Mouse (Mus musculus): ENCODE measurements around the gene Ttc13. TPM values are rescaled to one million over a fixed set of nuclear protein-coding genes. Genes with fewer than 3 reads are reported as not detected.

The Ttc13 gene
- polyA plus RNA-seq, 1 experiment from 2014 or later, result 52.5 TPM

DNA sequence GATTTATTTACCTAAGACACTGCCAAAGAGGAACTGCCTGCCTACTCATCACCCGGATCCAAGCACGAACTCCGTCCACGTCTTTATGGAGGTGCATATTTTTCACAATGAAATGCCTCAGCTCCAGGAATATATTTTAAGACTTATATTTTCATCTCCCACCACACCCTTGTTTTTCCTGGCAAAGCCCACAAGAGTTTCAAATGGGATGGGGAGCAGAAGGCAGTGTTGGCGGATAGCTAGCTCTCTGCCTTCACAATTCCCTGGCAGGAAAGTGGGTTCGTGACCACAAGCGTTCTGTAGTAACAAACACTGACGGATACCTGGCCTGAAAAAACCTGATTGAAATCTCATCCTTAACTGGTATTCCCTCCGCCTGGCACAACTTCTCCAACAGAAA is 60.0 kb downstream of the Ttc13 start:
- ATAC-seq (ENCODE audit: insufficient read depth) (no peak), DNase-seq (peak; percentile 21)
- Histone ChIP-seq H3K27me3 (ENCODE audit: insufficient read depth, low read length) (no peaks in the 10 kb centered on the region), H3K27ac (ENCODE audit: low read depth) (peak overlapping the region; percentile 89; the same call in 1 of the 2 replicates), H3K4me3 (ENCODE audit: low read depth, low read length) (peak overlapping the region; percentile 85), H3K9me3 (ENCODE audit: low read depth, low read length) (no peaks in the 10 kb centered on the region), H3K4me1 (ENCODE audit: insufficient read depth) (peaks cover 27% of the 10 kb centered on the region), H3K9ac (peak overlapping the region; percentile 89), H3K36me3 (ENCODE audit: insufficient read depth) (0 out of 2 replicates have a peak, but pooled peaks cover under 1% of the 10 kb centered on the region), H3K4me2 (peak overlapping the region; percentile 89)
- TF ChIP-seq CTCF (IDR thresholded peaks at IDR 0.05; ENCODE audit: low read depth), result no peak
- 11% methylated on average over 9 of the region's 9 CpGs for WGBS

DNA sequence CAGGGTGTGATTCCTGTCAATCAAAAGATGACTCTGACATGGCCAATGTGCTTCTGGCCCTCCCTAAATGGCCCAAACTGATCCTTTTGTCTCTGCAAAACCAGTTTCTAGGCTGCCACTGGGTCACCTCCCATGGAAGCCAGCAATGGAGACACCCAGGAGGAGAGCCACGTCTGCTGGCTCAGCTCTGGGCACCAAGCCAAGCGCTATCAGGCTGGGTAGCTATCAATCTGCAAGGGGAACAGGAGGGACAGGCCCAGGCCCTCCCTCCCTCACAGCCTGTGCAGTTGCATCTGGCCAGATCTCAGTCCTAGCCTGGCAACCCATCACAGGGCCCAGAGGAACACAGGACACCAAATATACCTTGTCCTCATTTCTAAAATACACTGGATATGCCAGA is 63.4 kb downstream of the Ttc13 start:
- H3K27me3 ChIP-seq (ENCODE audit: insufficient read depth, low read length), result no peaks in the 10 kb centered on the region
- peak overlapping the region; percentile 69; the same call in 1 of the 2 replicates for H3K27ac ChIP-seq (ENCODE audit: low read depth)
- WGBS, result 13% methylated on average over 2 of the region's 2 CpGs
- ATAC-seq (ENCODE audit: insufficient read depth), result peak; percentile 58
- peak overlapping the region; percentile 5; the same call in 1 of the 2 replicates for H3K4me2 ChIP-seq
- H3K4me3 ChIP-seq (ENCODE audit: low read depth, low read length), result no peak overlapping the region
- peaks cover 16% of the 10 kb centered on the region for H3K36me3 ChIP-seq (ENCODE audit: insufficient read depth)
- peaks cover 32% of the 10 kb centered on the region for H3K4me1 ChIP-seq (ENCODE audit: insufficient read depth)
- no peak overlapping the region for H3K9ac ChIP-seq
- TF ChIP-seq CTCF (IDR thresholded peaks at IDR 0.05; ENCODE audit: low read depth), result no peak
- no peaks in the 10 kb centered on the region for H3K9me3 ChIP-seq (ENCODE audit: low read depth, low read length)
- peak; percentile 74 for DNase-seq

DNA sequence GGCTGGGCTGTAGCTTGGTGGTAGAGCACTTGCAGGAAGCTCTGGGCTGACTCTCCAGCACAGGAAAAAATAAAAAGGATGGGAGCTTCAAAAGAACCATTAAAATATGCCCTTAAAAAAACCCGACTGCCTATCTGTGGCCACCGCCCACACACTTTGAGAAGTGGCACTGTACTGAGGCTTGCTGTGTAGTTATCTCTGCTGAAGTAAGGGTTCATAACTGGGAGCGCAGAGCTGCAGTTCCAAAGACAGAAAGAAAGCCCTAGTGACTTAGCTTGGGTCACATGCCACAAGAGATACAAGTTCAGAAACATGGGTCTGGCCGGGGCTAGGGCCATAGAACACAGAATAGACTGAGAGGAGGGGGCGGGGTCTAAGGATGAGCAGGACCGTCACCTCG is 63.8 kb downstream of the Ttc13 start:
- H3K36me3 ChIP-seq (ENCODE audit: insufficient read depth), result peaks cover 16% of the 10 kb centered on the region
- peaks cover 36% of the 10 kb centered on the region for H3K4me1 ChIP-seq (ENCODE audit: insufficient read depth)
- H3K4me2 ChIP-seq, result 0 out of 2 replicates have a peak overlapping the region, but pooled peaks have one; percentile 5
- DNase-seq, result no peak
- H3K9me3 ChIP-seq (ENCODE audit: low read depth, low read length), result no peaks in the 10 kb centered on the region
- peak overlapping the region; percentile 69 for H3K27ac ChIP-seq (ENCODE audit: low read depth)
- WGBS, result 65% methylated on average over 7 of the region's 7 CpGs
- ATAC-seq (ENCODE audit: insufficient read depth), result no peak; the same call in 1 of the 2 replicates
- H3K4me3 ChIP-seq (ENCODE audit: low read depth, low read length), result no peak overlapping the region
- TF ChIP-seq CTCF (IDR thresholded peaks at IDR 0.05; ENCODE audit: low read depth), result no peak
- no peak overlapping the region for H3K9ac ChIP-seq
- H3K27me3 ChIP-seq (ENCODE audit: insufficient read depth, low read length), result no peaks in the 10 kb centered on the region

DNA sequence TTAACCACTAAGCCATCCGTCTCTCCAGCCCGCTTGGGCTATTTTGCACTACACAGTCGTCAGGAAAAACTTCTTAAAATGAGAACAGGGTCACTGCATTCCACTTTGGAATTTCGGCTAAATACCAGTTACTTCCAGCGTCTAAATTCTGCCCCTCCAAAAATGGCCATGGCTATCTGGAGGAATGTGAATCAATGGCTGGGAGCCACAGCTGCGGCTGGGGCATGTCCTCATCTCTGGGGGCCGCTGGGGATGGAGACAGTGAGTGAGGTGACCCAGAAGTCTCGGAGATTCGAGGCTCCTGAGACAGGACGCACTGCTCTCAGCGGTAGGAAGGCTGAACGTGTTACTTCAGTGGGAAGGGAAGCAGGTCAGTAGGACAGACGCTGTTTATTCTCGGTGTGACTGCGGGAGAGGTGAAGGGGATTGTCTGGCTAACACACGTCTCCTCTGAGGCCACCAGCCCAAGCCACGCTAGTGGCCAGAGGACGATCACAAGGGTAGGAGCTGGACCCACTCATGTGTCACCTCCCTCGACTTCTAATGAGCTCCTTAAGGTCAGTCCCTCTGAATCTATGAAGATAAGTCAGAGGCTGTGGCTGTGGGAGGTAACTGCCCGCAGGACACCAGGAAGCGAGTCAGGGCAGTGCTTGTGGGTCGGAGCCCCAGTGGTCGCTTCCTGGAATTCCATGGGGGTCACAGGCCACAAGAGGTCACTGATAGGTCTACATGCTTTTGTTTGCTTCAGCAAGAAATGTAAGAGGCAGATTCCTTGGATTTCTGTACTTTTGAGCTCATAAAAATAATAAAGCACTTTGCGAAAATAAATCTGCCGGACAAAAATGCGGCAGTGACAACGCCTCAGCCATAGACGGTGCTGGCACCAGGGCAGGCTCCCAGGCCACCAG is 68.0 kb downstream of the Ttc13 start:
- ATAC-seq (ENCODE audit: insufficient read depth), result no peak
- 48% methylated on average over 28 of the region's 28 CpGs for WGBS
- H3K9ac ChIP-seq, result no peak overlapping the region

DNA sequence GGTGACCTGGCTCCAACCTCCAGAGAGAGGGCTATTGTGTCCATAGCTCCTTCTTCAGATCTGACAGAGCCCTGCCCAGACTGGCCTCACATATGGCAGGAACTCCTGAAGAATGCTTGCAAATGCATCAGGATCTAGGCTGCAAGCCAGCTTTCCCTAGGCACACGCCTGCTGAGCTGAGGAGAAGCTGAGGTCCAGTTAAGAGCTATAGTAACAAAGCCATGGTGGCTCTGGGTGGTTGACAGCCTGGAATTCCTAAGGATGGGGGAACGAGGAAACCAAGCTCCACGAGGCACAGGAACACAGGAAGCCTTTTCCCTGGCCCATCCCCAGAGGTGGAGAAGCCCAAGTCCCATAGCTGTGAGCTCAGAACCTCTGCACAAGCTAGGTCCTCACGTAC is 69.2 kb downstream of the Ttc13 start:
- 12% methylated on average over 4 of the region's 4 CpGs for WGBS
- peak; percentile 91 for DNase-seq
- ATAC-seq (ENCODE audit: insufficient read depth), result peak; percentile 89
- Histone ChIP-seq H3K4me1 (ENCODE audit: insufficient read depth) (peaks cover 29% of the 10 kb centered on the region), H3K4me2 (peak overlapping the region; percentile 32), H3K9me3 (ENCODE audit: low read depth, low read length) (no peaks in the 10 kb centered on the region), H3K27me3 (ENCODE audit: insufficient read depth, low read length) (no peaks in the 10 kb centered on the region), H3K9ac (no peak overlapping the region), H3K36me3 (ENCODE audit: insufficient read depth) (peaks cover 32% of the 10 kb centered on the region), H3K27ac (ENCODE audit: low read depth) (peak overlapping the region; percentile 94), H3K4me3 (ENCODE audit: low read depth, low read length) (no peak overlapping the region)
- no peak for TF ChIP-seq CTCF (IDR thresholded peaks at IDR 0.05; ENCODE audit: low read depth)

More for the DNA sequence above, 68.0 kb downstream of the Ttc13 start:
- Histone ChIP-seq H3K4me2 (no peak overlapping the region; the same call in 1 of the 2 replicates), H3K36me3 (ENCODE audit: insufficient read depth) (peaks cover 27% of the 10 kb centered on the region), H3K27ac (ENCODE audit: low read depth) (peak overlapping the region; percentile 94), H3K27me3 (ENCODE audit: insufficient read depth, low read length) (no peaks in the 10 kb centered on the region), H3K4me1 (ENCODE audit: insufficient read depth) (peaks cover 39% of the 10 kb centered on the region), H3K9me3 (ENCODE audit: low read depth, low read length) (no peaks in the 10 kb centered on the region), H3K4me3 (ENCODE audit: low read depth, low read length) (no peak overlapping the region)
- peak; percentile 37 for DNase-seq
- no peak for TF ChIP-seq CTCF (IDR thresholded peaks at IDR 0.05; ENCODE audit: low read depth)

DNA sequence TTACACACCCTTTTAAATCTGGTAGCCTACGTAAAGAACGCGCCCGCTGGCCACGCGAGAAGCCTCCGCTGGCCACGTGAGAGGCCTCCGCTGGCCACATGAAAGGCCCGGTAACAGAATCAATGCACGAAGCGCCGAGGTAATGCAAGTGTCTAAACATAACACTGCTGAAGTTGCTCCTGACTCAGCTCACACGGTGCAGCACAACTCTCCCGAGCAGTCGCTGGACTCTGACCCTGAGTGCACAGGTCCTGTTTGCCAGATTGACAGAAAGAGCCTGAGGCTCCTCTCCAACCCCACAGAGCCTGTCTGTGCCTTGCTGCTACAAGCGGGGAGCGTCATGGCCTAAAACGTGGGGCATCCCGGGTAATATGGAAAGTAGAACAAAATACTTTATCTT is 70.0 kb downstream of the Ttc13 start:
- Histone ChIP-seq H3K9me3 (ENCODE audit: low read depth, low read length) (no peaks in the 10 kb centered on the region), H3K36me3 (ENCODE audit: insufficient read depth) (peaks cover 33% of the 10 kb centered on the region), H3K9ac (no peak overlapping the region; the same call in 1 of the 2 replicates), H3K4me2 (no peak overlapping the region), H3K27me3 (ENCODE audit: insufficient read depth, low read length) (no peaks in the 10 kb centered on the region), H3K27ac (ENCODE audit: low read depth) (peak overlapping the region; percentile 94; the same call in 1 of the 2 replicates), H3K4me3 (ENCODE audit: low read depth, low read length) (no peak overlapping the region), H3K4me1 (ENCODE audit: insufficient read depth) (peaks cover 26% of the 10 kb centered on the region)
- ATAC-seq (ENCODE audit: insufficient read depth) (no peak), DNase-seq (no peak)
- TF ChIP-seq CTCF (IDR thresholded peaks at IDR 0.05; ENCODE audit: low read depth), result no peak
- WGBS, result 80% methylated on average over 20 of the region's 20 CpGs

DNA sequence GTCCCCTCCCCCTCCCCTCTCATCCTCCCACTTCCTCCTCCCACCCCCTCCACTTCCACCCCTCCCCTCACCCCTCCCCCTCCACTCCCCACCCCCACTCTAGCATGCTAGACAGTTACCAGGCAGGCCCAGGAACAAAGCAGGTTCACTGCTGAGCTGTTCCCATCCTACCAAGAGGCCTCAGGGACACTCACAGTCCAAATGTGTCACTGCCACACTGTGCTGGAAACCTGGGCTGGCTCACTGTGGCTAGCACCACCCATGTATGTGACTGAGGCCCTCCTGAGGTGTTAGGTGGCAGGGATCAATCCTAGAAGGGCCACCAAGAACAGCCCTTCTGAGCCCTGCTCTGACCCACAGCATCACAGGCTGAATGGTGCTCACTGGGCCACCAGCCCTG is 73.5 kb downstream of the Ttc13 start:
- TF ChIP-seq CTCF (IDR thresholded peaks at IDR 0.05; ENCODE audit: low read depth), result no peak
- H3K4me3 ChIP-seq (ENCODE audit: low read depth, low read length), result no peak overlapping the region
- no peaks in the 10 kb centered on the region for H3K9me3 ChIP-seq (ENCODE audit: low read depth, low read length)
- DNase-seq (no peak), ATAC-seq (ENCODE audit: insufficient read depth) (no peak)
- H3K4me1 ChIP-seq (ENCODE audit: insufficient read depth), result peaks cover 35% of the 10 kb centered on the region
- peaks cover 34% of the 10 kb centered on the region for H3K36me3 ChIP-seq (ENCODE audit: insufficient read depth)
- H3K27me3 ChIP-seq (ENCODE audit: insufficient read depth, low read length), result no peaks in the 10 kb centered on the region
- H3K9ac ChIP-seq, result no peak overlapping the region
- peak overlapping the region; percentile 16; the same call in 1 of the 2 replicates for H3K27ac ChIP-seq (ENCODE audit: low read depth)
- no peak overlapping the region for H3K4me2 ChIP-seq

Measured in lung, embryonic 14.5 days (tissue).